Mouse (Mus musculus) adrenal gland, postnatal 4 days (tissue): ENCODE data around the gene Cdc14b. TPM values are rescaled to one million over a fixed set of nuclear protein-coding genes. Genes with fewer than 3 reads are reported as not detected.

ENCODE experiments used
- DNase-seq, 2 experiments: peaks; one replicate each; pipeline ENCODE4 v3.0.0; 2021 to 2022; ENCODE audit warnings: low spot score in 2 of 2, mixed read lengths in 2 of 2
- long read RNA-seq, 2 experiments: library from polyadenylated mRNA; stranded (forward); transcript quantifications; one replicate each; pipeline ENCODE4 v2.0.0; 2021
- total RNA-seq, 2 experiments: library from RNA; stranded (reverse); gene quantifications; 2 replicates each; pipeline ENCODE4 v1.2.3; 2021

Gene Cdc14b
- total RNA-seq: 10 to 100 TPM; 11.0 to 11.5 TPM
- long read RNA-seq, experiment 1, partial matches to known transcripts: 0 of 2 reads
- long read RNA-seq, experiment 1, other reads (novel, unspliced or antisense): 2 of 2 reads
- long read RNA-seq, experiment 2, partial matches to known transcripts: 0 of 5 reads
- long read RNA-seq, experiment 2, other reads (novel, unspliced or antisense): 3 of 5 reads

- peak; percentile 48 to 64 for DNase-seq
Observed at GRCm38 (mm10) chr13:64274879-64275753, at the start of gene Cdc14b. Gene Cdc14b, minus strand, starts transcription at chr13:64275290.

GRCm38 (mm10) chr13:64322561-64323281 is 47.6 kb upstream of the Cdc14b start:
- DNase-seq: no peak

GRCm38 (mm10) chr13:64320334-64320733 is 45.2 kb upstream of the Cdc14b start:
- DNase-seq: no peak

- no peak for DNase-seq
Observed at GRCm38 (mm10) chr13:64319782-64320181, 44.7 kb upstream of the Cdc14b start.

GRCm38 (mm10) chr13:64318355-64318754 is 43.3 kb upstream of the Cdc14b start:
- no peak for DNase-seq

GRCm38 (mm10) chr13:64315483-64316050 is 40.5 kb upstream of the Cdc14b start:
- no peak for DNase-seq

- DNase-seq: no peak
Observed at GRCm38 (mm10) chr13:64314041-64314440, 39.0 kb upstream of the Cdc14b start.

GRCm38 (mm10) chr13:64312916-64313289 is 37.8 kb upstream of the Cdc14b start:
- no peak for DNase-seq

- peak; percentile 90 to 93 for DNase-seq
Observed at GRCm38 (mm10) chr13:64312024-64312915, 37.2 kb upstream of the Cdc14b start, which contains the start of gene Aaed1. Gene Aaed1, minus strand, starts transcription at chr13:64312710.

- DNase-seq: no peak
Observed at GRCm38 (mm10) chr13:64311266-64311665, 36.2 kb upstream of the Cdc14b start.

- DNase-seq: no peak
Observed at GRCm38 (mm10) chr13:64310585-64310984, 35.5 kb upstream of the Cdc14b start.

- DNase-seq: no peak
Observed at GRCm38 (mm10) chr13:64309842-64310241, 34.8 kb upstream of the Cdc14b start.

- DNase-seq: no peak
Observed at GRCm38 (mm10) chr13:64309036-64309435, 33.9 kb upstream of the Cdc14b start.

GRCm38 (mm10) chr13:64307508-64307907 is 32.4 kb upstream of the Cdc14b start:
- no peak for DNase-seq

GRCm38 (mm10) chr13:64306078-64306477 is 31.0 kb upstream of the Cdc14b start:
- DNase-seq: no peak

GRCm38 (mm10) chr13:64299069-64299468 is 24.0 kb upstream of the Cdc14b start:
- DNase-seq: no peak

- no peak for DNase-seq
Observed at GRCm38 (mm10) chr13:64286791-64287190, 11.7 kb upstream of the Cdc14b start.

- no peak for DNase-seq
Observed at GRCm38 (mm10) chr13:64286321-64286720, 11.2 kb upstream of the Cdc14b start.

GRCm38 (mm10) chr13:64284676-64285075 is 9.6 kb upstream of the Cdc14b start:
- DNase-seq: no peak

GRCm38 (mm10) chr13:64280940-64281339 is 5.8 kb upstream of the Cdc14b start:
- DNase-seq: no peak

GRCm38 (mm10) chr13:64275754-64276127 is 651 bp upstream of the Cdc14b start:
- no peak for DNase-seq
